Mouse (Mus musculus): Measurements from ENCODE around the gene Adcy7.

- TF ChIP-seq CTCF (IDR thresholded peaks at IDR 0.05; ENCODE audit: insufficient read depth, low read depth, low read length) (no peak), POLR2A (IDR thresholded peaks at IDR 0.05; ENCODE audit: insufficient read depth, low read depth, low read length) (no peak)
Observed at GRCm38 (mm10) chr8:88299907-88300603, 27.9 kb downstream of the Adcy7 start.
